Mouse (Mus musculus) embryonic fibroblast, embryonic 13.5 days (primary cell): ENCODE measurements around the gene Cox8b. TPM values are rescaled to one million over a fixed set of nuclear protein-coding genes. Genes with fewer than 3 reads are reported as not detected.

Experiments
- H3K27ac ChIP-seq: 2 replicates; pipeline ENCODE4 v1.5.1; 2012; ENCODE audit warnings: low read length, control low read depth, inconsistent platforms; ENCODE audit not compliant: insufficient read depth
- H3K4me1 ChIP-seq: 2 replicates; pipeline ENCODE4 v1.6.1; 2011; ENCODE audit warnings: low read length; ENCODE audit not compliant: control insufficient read depth, insufficient read depth
- H3K4me3 ChIP-seq: 2 replicates; pipeline ENCODE4 v1.5.1; 2011; ENCODE audit warnings: mild to moderate bottlenecking, control low read depth, low read length; ENCODE audit not compliant: insufficient read depth
- CTCF ChIP-seq: IDR thresholded peaks from 2 replicates; pipeline ENCODE4 v1.5.1; 2011; ENCODE audit warnings: mild to moderate bottlenecking, control low read depth, low read length, moderate library complexity, borderline replicate concordance; ENCODE audit not compliant: insufficient read depth
- POLR2A ChIP-seq: IDR thresholded peaks from 2 replicates; pipeline ENCODE4 v1.6.1; 2011; ENCODE audit warnings: low read depth, mild to moderate bottlenecking, control low read depth, low read length, moderate library complexity
- polyA plus RNA-seq: library from polyadenylated mRNA; stranded (reverse); fragments of >200 nt; gene quantifications from 2 replicates; pipeline ENCODE4 v1.2.4, GENCODE M21; 2011; ENCODE audit warnings: low read depth; ENCODE audit not compliant: missing spikeins, insufficient read length

The Cox8b gene
- polyA plus RNA-seq, 1 experiment: not detected

GRCm38 (mm10) chr7:140939669-140940171 is 39.5 kb upstream of the Cox8b start:
- H3K4me3 ChIP-seq: no peak overlapping the region

GRCm38 (mm10) chr7:140938896-140939295 is 38.6 kb upstream of the Cox8b start:
- TF ChIP-seq CTCF (no peak), POLR2A (no peak)
- H3K27ac ChIP-seq: no peak overlapping the region
- peaks cover 2% of the 10 kb centered on the region; the same call in 1 of the 2 replicates for H3K4me1 ChIP-seq
- H3K4me3 ChIP-seq: no peak overlapping the region

More at GRCm38 (mm10) chr7:140939669-140940171, 39.5 kb upstream of the Cox8b start:
- H3K4me1 ChIP-seq: peaks cover 2% of the 10 kb centered on the region; the same call in 1 of the 2 replicates
- TF ChIP-seq POLR2A (no peak), CTCF (no peak)
- no peak overlapping the region for H3K27ac ChIP-seq

GRCm38 (mm10) chr7:140938436-140938835 is 38.2 kb upstream of the Cox8b start:
- peaks cover 2% of the 10 kb centered on the region; the same call in 1 of the 2 replicates for H3K4me1 ChIP-seq
- no peak overlapping the region for H3K27ac ChIP-seq
- no peak overlapping the region for H3K4me3 ChIP-seq
- no peak for TF ChIP-seq POLR2A
- TF ChIP-seq CTCF: no peak

GRCm38 (mm10) chr7:140927181-140927580 is 26.9 kb upstream of the Cox8b start:
- Histone ChIP-seq H3K4me3 (no peak overlapping the region), H3K27ac (no peak overlapping the region), H3K4me1 (0 out of 2 replicates have a peak, but pooled peaks cover 2% of the 10 kb centered on the region)
- TF ChIP-seq CTCF (no peak), POLR2A (no peak)

- H3K4me1 ChIP-seq: 0 out of 2 replicates have a peak, but pooled peaks cover 2% of the 10 kb centered on the region
- TF ChIP-seq CTCF (no peak), POLR2A (no peak)
- H3K27ac ChIP-seq: no peak overlapping the region
- no peak overlapping the region for H3K4me3 ChIP-seq
These were observed 23.0 kb upstream of the Cox8b start for GRCm38 (mm10) chr7:140923070-140923775.

GRCm38 (mm10) chr7:140922398-140923069 is 22.3 kb upstream of the Cox8b start:
- Histone ChIP-seq H3K27ac (no peak overlapping the region), H3K4me3 (peak overlapping the region; percentile 10), H3K4me1 (0 out of 2 replicates have a peak, but pooled peaks cover 2% of the 10 kb centered on the region)
- no peak for TF ChIP-seq CTCF
- TF ChIP-seq POLR2A: no peak

GRCm38 (mm10) chr7:140921225-140921975 is 21.2 kb upstream of the Cox8b start:
- TF ChIP-seq POLR2A (no peak), CTCF (no peak)
- Histone ChIP-seq H3K4me1 (0 out of 2 replicates have a peak, but pooled peaks cover 2% of the 10 kb centered on the region), H3K4me3 (no peak overlapping the region), H3K27ac (no peak overlapping the region)

- H3K4me1 ChIP-seq: 0 out of 2 replicates have a peak, but pooled peaks cover 2% of the 10 kb centered on the region
- H3K4me3 ChIP-seq: no peak within 1 kb of the TSS
- TF ChIP-seq POLR2A (no peak), CTCF (no peak)
- no peak within 1 kb of the TSS for H3K27ac ChIP-seq
These were observed 20.3 kb upstream of the Cox8b start, which contains the start of gene Nlrp6 for GRCm38 (mm10) chr7:140920418-140921029. Gene Nlrp6, plus strand, starts transcription at chr7:140920902.

- H3K27ac ChIP-seq: no peak overlapping the region
- no peak overlapping the region for H3K4me3 ChIP-seq
- H3K4me1 ChIP-seq: 0 out of 2 replicates have a peak, but pooled peaks cover 2% of the 10 kb centered on the region
- TF ChIP-seq CTCF (no peak), POLR2A (no peak)
These were observed 19.7 kb upstream of the Cox8b start for GRCm38 (mm10) chr7:140919911-140920310.
